Mouse (Mus musculus): ENCODE data around the gene Umad1. TPM values are rescaled to one million over a fixed set of nuclear protein-coding genes. Genes with fewer than 3 reads are reported as not detected.

Gene Umad1
- polyA plus RNA-seq, 1 experiment from 2014 or later: 25.8 TPM

DNA sequence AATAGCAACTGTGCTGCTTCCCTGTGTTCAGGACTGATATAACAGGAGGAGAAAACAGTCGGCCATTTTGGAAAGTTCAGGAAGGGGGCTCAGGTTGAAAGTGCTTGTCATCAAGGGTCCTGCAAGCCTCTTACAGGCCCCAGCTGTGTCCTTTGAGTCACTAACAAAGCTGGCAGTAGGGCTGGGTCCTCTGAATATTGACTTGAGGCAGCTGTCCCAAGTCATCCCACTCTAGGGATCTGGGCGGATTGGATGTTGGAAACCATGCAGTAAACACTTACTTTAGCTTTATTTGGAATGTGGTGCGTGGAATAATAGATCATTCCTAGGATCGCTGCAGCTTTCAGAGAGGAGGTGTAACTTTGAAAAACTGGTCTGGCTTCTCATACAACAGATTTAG lies 215.7 kb downstream of the Umad1 start:
- Histone ChIP-seq H3K9ac (ENCODE audit: low read length) (no peak overlapping the region), H3K4me1 (ENCODE audit: control insufficient read depth, insufficient read depth, low read length) (no peaks in the 10 kb centered on the region), H3K27ac (ENCODE audit: low read depth, low read length) (no peak overlapping the region), H3K27me3 (ENCODE audit: control insufficient read depth, insufficient read depth, low read length) (no peaks in the 10 kb centered on the region), H3K9me3 (ENCODE audit: control insufficient read depth, low read length) (no peaks in the 10 kb centered on the region), H3K36me3 (ENCODE audit: control insufficient read depth, insufficient read depth, low read length) (no peaks in the 10 kb centered on the region), H3K4me2 (ENCODE audit: low read depth) (no peak overlapping the region), H3K4me3 (ENCODE audit: low read depth, low read length) (no peak overlapping the region)
- 96% methylated on average over 4 of the region's 4 CpGs for WGBS
- ATAC-seq (ENCODE audit: insufficient read depth, low FRiP score, low TSS enrichment): no peak
- DNase-seq (ENCODE audit: low spot score): no peak

DNA sequence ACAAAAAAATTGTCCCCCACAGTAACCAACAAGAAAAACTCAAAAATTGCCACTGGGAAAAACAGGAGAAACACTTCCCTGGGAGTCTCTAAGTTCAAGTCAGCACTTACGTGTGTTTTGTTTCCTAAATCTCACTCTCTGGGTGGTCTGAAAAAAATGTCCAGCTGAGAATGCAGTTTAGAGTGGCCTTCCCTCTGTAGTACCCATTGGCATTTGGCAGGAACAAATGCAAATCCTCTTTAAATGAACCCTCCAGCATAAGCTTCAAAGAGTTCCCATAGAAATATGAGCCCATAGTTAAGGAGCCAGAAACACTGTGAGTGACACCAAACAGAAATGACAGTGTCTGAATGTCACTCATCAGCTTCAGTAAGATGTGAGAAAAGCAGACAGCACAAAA lies 220.1 kb downstream of the Umad1 start:
- 42% methylated on average over 1 of the region's 1 CpGs for whole genome bisulfite sequencing
- Histone ChIP-seq H3K9me3 (ENCODE audit: control insufficient read depth, low read length) (no peaks in the 10 kb centered on the region), H3K9ac (ENCODE audit: low read length) (no peak overlapping the region), H3K4me2 (ENCODE audit: low read depth) (no peak overlapping the region), H3K4me1 (ENCODE audit: control insufficient read depth, insufficient read depth, low read length) (no peaks in the 10 kb centered on the region), H3K4me3 (ENCODE audit: low read depth, low read length) (no peak overlapping the region), H3K27me3 (ENCODE audit: control insufficient read depth, insufficient read depth, low read length) (no peaks in the 10 kb centered on the region), H3K27ac (ENCODE audit: low read depth, low read length) (no peak overlapping the region), H3K36me3 (ENCODE audit: control insufficient read depth, insufficient read depth, low read length) (no peaks in the 10 kb centered on the region)
- ATAC-seq (ENCODE audit: insufficient read depth, low FRiP score, low TSS enrichment): no peak
- DNase-seq (ENCODE audit: low spot score): no peak

DNA sequence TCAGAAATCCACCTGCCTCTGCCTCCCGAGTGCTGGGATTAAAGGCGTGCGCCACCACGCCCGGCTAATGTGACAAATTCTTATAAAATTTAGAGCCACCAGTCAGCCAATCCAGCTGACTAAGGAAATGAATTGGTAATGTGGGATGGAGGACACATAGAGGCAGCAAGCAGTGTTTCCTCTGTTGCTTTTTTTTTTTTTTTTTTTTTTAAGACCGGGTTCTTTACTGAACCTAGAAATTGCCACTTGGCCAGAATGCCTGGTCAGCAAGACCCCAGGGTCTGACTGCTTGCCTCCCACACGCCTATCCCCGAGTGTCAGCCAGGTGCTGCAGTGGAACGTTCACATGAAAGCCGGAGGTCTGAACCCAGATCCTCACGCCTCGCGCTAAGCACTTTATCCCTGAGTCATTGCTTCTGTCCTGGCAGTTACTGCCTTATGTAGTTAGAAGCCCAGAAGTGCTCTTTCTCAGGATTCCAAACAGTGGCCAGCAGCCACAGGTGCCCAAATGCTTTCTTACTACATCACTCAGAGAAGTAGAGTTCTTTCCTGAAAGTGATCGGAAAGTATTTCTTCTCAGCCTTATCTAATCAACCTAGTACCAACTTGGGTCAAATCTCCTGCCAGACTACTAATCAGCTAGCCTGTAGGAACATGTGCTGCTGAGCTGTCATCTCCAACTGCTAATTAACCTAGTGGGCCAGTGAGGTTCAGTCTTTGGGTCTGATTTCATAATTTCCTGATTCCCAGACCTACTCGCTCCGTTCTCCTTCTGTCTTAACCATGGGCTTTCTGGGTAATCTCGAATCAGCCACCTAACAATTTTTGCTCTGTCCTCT lies 225.6 kb downstream of the Umad1 start:
- H3K9ac ChIP-seq (ENCODE audit: low read length): no peak overlapping the region
- no peak overlapping the region for H3K27ac ChIP-seq (ENCODE audit: low read depth, low read length)
- no peaks in the 10 kb centered on the region for H3K9me3 ChIP-seq (ENCODE audit: control insufficient read depth, low read length)
- no peak overlapping the region for H3K4me2 ChIP-seq (ENCODE audit: low read depth)
- DNase-seq (ENCODE audit: low spot score) (no peak), ATAC-seq (ENCODE audit: insufficient read depth, low FRiP score, low TSS enrichment) (no peak)
- 94% methylated on average over 17 of the region's 17 CpGs for WGBS
- no peaks in the 10 kb centered on the region for H3K36me3 ChIP-seq (ENCODE audit: control insufficient read depth, insufficient read depth, low read length)
- no peaks in the 10 kb centered on the region for H3K4me1 ChIP-seq (ENCODE audit: control insufficient read depth, insufficient read depth, low read length)
- no peaks in the 10 kb centered on the region for H3K27me3 ChIP-seq (ENCODE audit: control insufficient read depth, insufficient read depth, low read length)
- no peak overlapping the region for H3K4me3 ChIP-seq (ENCODE audit: low read depth, low read length)

DNA sequence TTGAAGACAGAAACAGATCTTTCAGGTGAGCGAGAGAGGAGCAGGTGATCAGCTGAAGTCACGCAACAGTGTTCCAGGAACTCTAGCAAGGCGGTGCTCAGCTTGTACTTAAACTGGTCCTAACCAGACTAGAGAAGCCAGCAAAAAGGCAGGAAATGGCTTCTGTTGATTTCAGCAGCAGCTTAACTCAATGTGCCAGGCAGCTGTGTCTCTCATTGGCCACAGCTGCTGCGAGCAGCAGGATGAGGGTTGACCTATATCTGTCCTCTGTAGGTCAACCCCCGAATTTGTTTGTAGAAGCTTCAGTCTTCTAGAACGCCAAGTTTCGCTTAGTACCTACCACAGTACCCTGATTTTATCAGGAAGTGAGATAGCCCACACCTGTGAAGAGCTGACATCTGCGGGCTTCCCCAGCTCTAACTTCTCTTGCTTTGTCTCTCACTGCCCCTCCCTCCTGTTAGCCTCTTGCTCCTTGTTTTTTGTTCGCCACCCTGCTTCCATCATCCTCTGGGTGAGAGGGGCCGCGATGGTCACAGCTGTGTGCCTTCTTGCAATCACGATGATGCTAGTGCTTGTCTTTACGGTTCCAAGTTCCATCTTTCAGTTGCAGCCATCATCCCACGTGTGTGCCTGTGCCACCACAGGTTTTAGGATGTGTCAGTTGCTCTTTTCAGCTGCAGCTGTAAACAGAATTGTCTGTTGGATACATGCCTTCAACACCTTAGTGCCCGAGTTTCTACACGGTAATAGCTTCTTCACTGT lies 226.5 kb downstream of the Umad1 start:
- Histone ChIP-seq H3K36me3 (ENCODE audit: control insufficient read depth, insufficient read depth, low read length) (no peaks in the 10 kb centered on the region), H3K4me3 (ENCODE audit: low read depth, low read length) (no peak overlapping the region), H3K9ac (ENCODE audit: low read length) (no peak overlapping the region), H3K27ac (ENCODE audit: low read depth, low read length) (no peak overlapping the region), H3K27me3 (ENCODE audit: control insufficient read depth, insufficient read depth, low read length) (no peaks in the 10 kb centered on the region), H3K4me1 (ENCODE audit: control insufficient read depth, insufficient read depth, low read length) (no peaks in the 10 kb centered on the region), H3K4me2 (ENCODE audit: low read depth) (no peak overlapping the region), H3K9me3 (ENCODE audit: control insufficient read depth, low read length) (no peaks in the 10 kb centered on the region)
- no peak for ATAC-seq (ENCODE audit: insufficient read depth, low FRiP score, low TSS enrichment)
- DNase-seq (ENCODE audit: low spot score): no peak
- 87% methylated on average over 16 of the region's 16 CpGs for WGBS

DNA sequence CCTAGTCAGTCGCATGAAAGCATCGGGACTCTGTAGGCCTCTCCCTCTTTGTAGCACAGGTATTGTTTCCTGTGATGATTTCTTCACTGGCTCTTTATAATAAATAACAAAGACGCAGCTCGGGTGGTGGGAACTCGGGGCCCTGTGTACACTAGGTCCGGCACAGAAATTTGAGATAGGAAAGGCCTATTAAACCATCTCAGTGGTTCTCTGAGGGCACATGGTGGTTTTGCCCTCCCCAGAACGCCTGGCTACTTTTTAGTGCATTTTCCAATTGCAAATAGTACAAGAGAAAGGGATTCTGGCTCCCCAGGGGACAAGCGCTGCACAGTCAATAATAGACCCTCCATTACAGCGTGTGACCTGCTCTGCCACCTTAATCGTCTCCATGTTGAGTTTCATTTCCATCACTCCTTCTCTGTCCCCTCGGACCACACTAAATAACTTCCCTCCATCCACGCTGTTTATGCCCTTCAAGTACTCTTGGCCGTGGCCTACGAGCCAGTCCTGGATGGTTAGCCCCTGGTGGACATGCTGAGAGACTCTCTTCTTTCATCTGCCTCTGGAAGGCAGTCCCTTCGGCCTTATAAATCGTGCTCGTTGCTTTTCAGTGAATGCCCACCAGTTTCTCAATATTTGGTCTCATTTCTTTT lies 227.4 kb downstream of the Umad1 start:
- Histone ChIP-seq H3K9ac (ENCODE audit: low read length) (no peak overlapping the region), H3K27me3 (ENCODE audit: control insufficient read depth, insufficient read depth, low read length) (no peaks in the 10 kb centered on the region), H3K4me1 (ENCODE audit: control insufficient read depth, insufficient read depth, low read length) (no peaks in the 10 kb centered on the region), H3K4me2 (ENCODE audit: low read depth) (no peak overlapping the region), H3K9me3 (ENCODE audit: control insufficient read depth, low read length) (no peaks in the 10 kb centered on the region), H3K27ac (ENCODE audit: low read depth, low read length) (no peak overlapping the region), H3K4me3 (ENCODE audit: low read depth, low read length) (no peak overlapping the region), H3K36me3 (ENCODE audit: control insufficient read depth, insufficient read depth, low read length) (no peaks in the 10 kb centered on the region)
- ATAC-seq (ENCODE audit: insufficient read depth, low FRiP score, low TSS enrichment) (no peak), DNase-seq (ENCODE audit: low spot score) (no peak)
- WGBS: 84% methylated on average over 17 of the region's 17 CpGs

DNA sequence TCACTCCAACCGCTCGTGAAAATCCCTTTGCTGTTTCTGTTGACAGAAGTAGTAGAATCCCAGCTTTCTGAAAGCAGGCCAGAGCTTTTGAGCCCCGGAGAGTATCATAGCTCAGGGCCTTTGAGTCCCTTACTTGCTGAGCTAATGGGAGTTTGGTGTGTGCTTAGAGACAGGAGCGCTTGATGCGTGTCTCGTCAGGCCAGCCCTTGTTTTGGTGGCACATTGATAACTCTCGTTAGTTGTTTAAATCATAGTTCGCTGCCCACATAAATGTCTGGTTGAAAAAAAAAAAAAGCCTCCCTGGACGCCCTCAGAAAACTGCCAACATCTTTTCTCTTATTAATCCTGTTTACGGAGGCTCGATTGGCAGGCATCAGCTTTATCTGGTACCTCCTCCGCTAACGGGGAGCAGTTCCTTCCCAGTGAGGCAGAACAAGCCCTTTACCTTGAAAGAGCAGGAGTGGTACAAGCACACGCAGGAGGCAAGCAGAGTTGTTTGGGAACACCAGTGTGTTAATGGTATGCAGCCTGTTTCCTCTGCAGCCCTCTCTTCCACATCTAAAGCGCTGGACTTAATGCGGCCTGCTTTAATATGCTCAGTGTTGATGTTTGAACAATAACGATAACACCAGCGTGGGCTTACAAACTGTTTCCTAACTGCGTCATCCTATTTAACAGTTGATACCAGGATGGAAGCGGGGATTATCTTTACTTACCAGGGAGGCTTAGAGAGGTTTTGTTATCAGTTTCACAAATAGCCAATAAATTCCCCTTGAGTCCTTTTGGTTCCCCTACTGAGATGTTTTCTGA lies 228.2 kb downstream of the Umad1 start:
- 81% methylated on average over 20 of the region's 20 CpGs for whole genome bisulfite sequencing
- no peak overlapping the region for H3K4me2 ChIP-seq (ENCODE audit: low read depth)
- no peak overlapping the region for H3K4me3 ChIP-seq (ENCODE audit: low read depth, low read length)
- H3K27me3 ChIP-seq (ENCODE audit: control insufficient read depth, insufficient read depth, low read length): no peaks in the 10 kb centered on the region
- no peaks in the 10 kb centered on the region for H3K36me3 ChIP-seq (ENCODE audit: control insufficient read depth, insufficient read depth, low read length)
- ATAC-seq (ENCODE audit: insufficient read depth, low FRiP score, low TSS enrichment) (no peak), DNase-seq (ENCODE audit: low spot score) (no peak)
- H3K4me1 ChIP-seq (ENCODE audit: control insufficient read depth, insufficient read depth, low read length): no peaks in the 10 kb centered on the region
- no peak overlapping the region for H3K9ac ChIP-seq (ENCODE audit: low read length)
- H3K27ac ChIP-seq (ENCODE audit: low read depth, low read length): no peak overlapping the region
- H3K9me3 ChIP-seq (ENCODE audit: control insufficient read depth, low read length): no peaks in the 10 kb centered on the region

GRCm38 (mm10) chr6:8488249-8488648 lies 229.2 kb downstream of the Umad1 start:
- no peak overlapping the region for H3K27ac ChIP-seq (ENCODE audit: low read depth, low read length)
- no peaks in the 10 kb centered on the region for H3K27me3 ChIP-seq (ENCODE audit: control insufficient read depth, insufficient read depth, low read length)
- ATAC-seq (ENCODE audit: insufficient read depth, low FRiP score, low TSS enrichment): no peak
- no peak overlapping the region for H3K4me2 ChIP-seq (ENCODE audit: low read depth)
- no peaks in the 10 kb centered on the region for H3K9me3 ChIP-seq (ENCODE audit: control insufficient read depth, low read length)
- DNase-seq (ENCODE audit: low spot score): no peak
- no peaks in the 10 kb centered on the region for H3K36me3 ChIP-seq (ENCODE audit: control insufficient read depth, insufficient read depth, low read length)
- H3K4me3 ChIP-seq (ENCODE audit: low read depth, low read length): no peak overlapping the region
- H3K4me1 ChIP-seq (ENCODE audit: control insufficient read depth, insufficient read depth, low read length): no peaks in the 10 kb centered on the region
- no peak overlapping the region for H3K9ac ChIP-seq (ENCODE audit: low read length)
- 73% methylated on average over 5 of the region's 5 CpGs for WGBS

- 79% methylated on average over 7 of the region's 7 CpGs for WGBS
- no peak for DNase-seq (ENCODE audit: low spot score)
- no peaks in the 10 kb centered on the region for H3K36me3 ChIP-seq (ENCODE audit: control insufficient read depth, insufficient read depth, low read length)
- no peak for ATAC-seq (ENCODE audit: insufficient read depth, low FRiP score, low TSS enrichment)
- H3K9ac ChIP-seq (ENCODE audit: low read length): no peak overlapping the region
- H3K27ac ChIP-seq (ENCODE audit: low read depth, low read length): no peak overlapping the region
- H3K4me1 ChIP-seq (ENCODE audit: control insufficient read depth, insufficient read depth, low read length): no peaks in the 10 kb centered on the region
- H3K4me2 ChIP-seq (ENCODE audit: low read depth): no peak overlapping the region
- H3K4me3 ChIP-seq (ENCODE audit: low read depth, low read length): no peak overlapping the region
- H3K27me3 ChIP-seq (ENCODE audit: control insufficient read depth, insufficient read depth, low read length): no peaks in the 10 kb centered on the region
- H3K9me3 ChIP-seq (ENCODE audit: control insufficient read depth, low read length): no peaks in the 10 kb centered on the region
Observed at GRCm38 (mm10) chr6:8489266-8489665, 230.2 kb downstream of the Umad1 start.
